Mouse (Mus musculus) stomach, embryonic 16.5 days (tissue): ENCODE measurements around the gene Tbcd. TPM values are rescaled to one million over a fixed set of nuclear protein-coding genes. Genes with fewer than 3 reads are reported as not detected.

Source experiments
- ATAC-seq: fragments of 200-750 bp; cut with Nextera tagmentation; 2 replicates; pipeline ENCODE4 v1.8.0; 2017; ENCODE audit warnings: moderate number of reproducible peaks, moderate TSS enrichment; ENCODE audit not compliant: insufficient read depth, low FRiP score
- H3K27ac ChIP-seq: fragments of 300-500 bp; sonication (generic); 2 replicates; pipeline ENCODE4 v1.5.1; 2014; ENCODE audit warnings: low read length
- H3K27me3 ChIP-seq: fragments of 300-500 bp; sonication (generic); 2 replicates; pipeline ENCODE4 v1.6.1; 2014; ENCODE audit warnings: low read length, control low read depth, mixed read lengths; ENCODE audit not compliant: control insufficient read depth, insufficient read depth
- H3K36me3 ChIP-seq: fragments of 300-500 bp; sonication (generic); 2 replicates; pipeline ENCODE4 v1.6.1; 2014; ENCODE audit warnings: low read length; ENCODE audit not compliant: control insufficient read depth, insufficient read depth
- H3K4me1 ChIP-seq: fragments of 300-500 bp; sonication (generic); 2 replicates; pipeline ENCODE4 v1.6.1; 2014; ENCODE audit warnings: low read length, control low read depth, mixed read lengths; ENCODE audit not compliant: control insufficient read depth, insufficient read depth
- H3K4me2 ChIP-seq: fragments of 300-500 bp; sonication (generic); 2 replicates; pipeline ENCODE4 v1.6.1; 2014; ENCODE audit warnings: low read depth, low read length, mixed read lengths
- H3K4me3 ChIP-seq: fragments of 300-500 bp; sonication (generic); replicated peaks from 2 replicates; pipeline ENCODE4 v1.5.1; 2014; ENCODE audit warnings: mild to moderate bottlenecking, low read length
- H3K9ac ChIP-seq: fragments of 300-500 bp; sonication (generic); 2 replicates; pipeline ENCODE4 v1.6.1; 2014; ENCODE audit warnings: low read length
- H3K9me3 ChIP-seq: fragments of 300-500 bp; sonication (generic); replicated peaks from 2 replicates; pipeline ENCODE4 v1.6.1; 2016; ENCODE audit warnings: low read length, control low read depth; ENCODE audit not compliant: control insufficient read depth
- WGBS: fragments of 180-500 bp; shearing (Covaris S2); extraction: QIAGEN DNeasy Blood & Tissue Kit; methylation state at CpG from one replicate; pipeline ENCODE4 v1.1.7; 2014; 5-methylcytosine and 5-hydroxymethylcytosine counted together
- polyA plus RNA-seq: library from polyadenylated mRNA; unstranded; fragments of >200 nt; fragmentation: Nextera tagmentation; extraction: Ambion mirVana; gene quantifications from 2 replicates; pipeline ENCODE4 v1.2.1, GENCODE M21; 2015

Tbcd gene
- polyA plus RNA-seq, 1 experiment from 2014 or later, result 42.2 TPM

GRCm38 (mm10) chr11:121457874-121458273 lies 6.1 kb downstream of the Tbcd start:
- H3K4me1 ChIP-seq, result peaks cover 4% of the 10 kb centered on the region; the same call in 1 of the 2 replicates
- 93% methylated on average over 3 of the region's 3 CpGs for WGBS
- no peaks in the 10 kb centered on the region for H3K9me3 ChIP-seq
- H3K27ac ChIP-seq, result no peak overlapping the region
- ATAC-seq, result no peak
- no peak overlapping the region for H3K4me2 ChIP-seq
- H3K27me3 ChIP-seq, result no peaks in the 10 kb centered on the region
- peaks cover 19% of the 10 kb centered on the region for H3K36me3 ChIP-seq
- no peak overlapping the region for H3K9ac ChIP-seq
- no peak overlapping the region for H3K4me3 ChIP-seq

GRCm38 (mm10) chr11:121467408-121467807 lies 15.7 kb downstream of the Tbcd start:
- H3K27ac ChIP-seq, result no peak overlapping the region
- H3K27me3 ChIP-seq, result no peaks in the 10 kb centered on the region
- no peak overlapping the region for H3K4me3 ChIP-seq
- ATAC-seq, result no peak
- WGBS, result 87% methylated on average over 6 of the region's 6 CpGs
- H3K9ac ChIP-seq, result no peak overlapping the region
- H3K9me3 ChIP-seq, result no peaks in the 10 kb centered on the region
- no peak overlapping the region for H3K4me2 ChIP-seq
- H3K4me1 ChIP-seq, result no peaks in the 10 kb centered on the region
- peaks cover 7% of the 10 kb centered on the region; the same call in 1 of the 2 replicates for H3K36me3 ChIP-seq

DNA sequence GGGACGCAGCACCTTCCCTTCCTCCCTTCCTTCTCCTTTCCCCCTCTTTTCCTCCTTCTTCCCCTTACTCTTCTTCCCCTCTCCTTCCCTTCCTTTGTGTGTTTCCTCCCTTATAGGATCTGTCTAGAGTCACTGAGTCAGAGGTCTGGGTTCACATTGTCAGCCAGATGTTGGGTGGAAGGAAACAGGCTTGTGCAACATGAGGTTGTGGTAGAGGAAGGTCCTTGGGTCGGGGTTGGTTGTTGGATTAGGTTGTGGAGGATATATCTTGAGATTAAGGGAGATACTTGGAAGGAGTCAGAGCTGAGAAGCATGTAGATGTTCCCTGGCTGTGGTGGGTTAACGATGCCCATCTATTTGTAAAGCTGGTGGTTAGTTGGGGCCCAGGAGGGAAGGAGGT lies 23.1 kb downstream of the Tbcd start:
- Histone ChIP-seq H3K27me3 (no peaks in the 10 kb centered on the region), H3K4me3 (no peak overlapping the region), H3K27ac (no peak overlapping the region), H3K9ac (no peak overlapping the region), H3K4me1 (no peaks in the 10 kb centered on the region), H3K4me2 (no peak overlapping the region), H3K36me3 (no peaks in the 10 kb centered on the region), H3K9me3 (no peaks in the 10 kb centered on the region)
- WGBS, result 66% methylated on average over 3 of the region's 3 CpGs
- no peak for ATAC-seq

DNA sequence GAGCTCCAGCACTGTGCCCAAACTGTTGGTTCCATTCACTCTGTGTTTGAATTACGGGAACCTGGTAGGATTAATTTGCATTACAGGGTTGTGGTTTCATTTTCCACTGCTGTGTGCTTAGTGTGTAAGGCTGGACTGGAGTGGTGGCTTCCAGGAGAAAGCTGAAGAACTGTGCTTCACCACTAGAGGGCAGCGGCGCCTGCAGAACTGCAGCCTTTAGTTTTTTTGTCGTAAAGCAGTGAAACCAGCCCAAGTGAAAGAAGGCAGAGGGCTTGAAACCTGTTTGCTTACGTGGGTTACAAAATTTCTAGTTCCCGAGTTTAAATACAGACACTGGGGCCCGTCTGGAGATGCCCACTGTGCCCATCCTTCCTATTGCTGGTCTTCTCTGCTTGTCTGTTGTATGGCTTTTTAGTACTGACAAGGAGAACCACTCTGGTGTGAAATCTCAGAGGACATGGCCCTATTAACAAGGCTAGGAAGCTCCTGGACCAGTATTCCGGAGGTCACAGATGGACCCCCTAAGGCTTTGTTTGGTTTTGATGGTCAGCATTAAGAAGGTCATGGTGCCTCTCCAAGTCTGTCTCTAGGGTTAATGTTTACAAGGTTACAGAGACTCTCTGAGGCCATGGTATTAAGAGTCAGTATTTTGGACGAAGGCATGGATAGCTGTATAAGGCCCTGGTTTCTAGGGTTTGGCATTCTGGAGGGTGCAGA lies 24.1 kb downstream of the Tbcd start:
- no peak overlapping the region for H3K27ac ChIP-seq
- peak overlapping the region; percentile 4; the same call in 1 of the 2 replicates for H3K9ac ChIP-seq
- H3K4me3 ChIP-seq, result no peak overlapping the region
- ATAC-seq, result peak; percentile 37; the same call in 1 of the 2 replicates
- no peaks in the 10 kb centered on the region for H3K9me3 ChIP-seq
- H3K27me3 ChIP-seq, result no peaks in the 10 kb centered on the region
- no peaks in the 10 kb centered on the region for H3K36me3 ChIP-seq
- 32% methylated on average over 9 of the region's 9 CpGs for WGBS
- no peak overlapping the region for H3K4me2 ChIP-seq
- H3K4me1 ChIP-seq, result no peaks in the 10 kb centered on the region

DNA sequence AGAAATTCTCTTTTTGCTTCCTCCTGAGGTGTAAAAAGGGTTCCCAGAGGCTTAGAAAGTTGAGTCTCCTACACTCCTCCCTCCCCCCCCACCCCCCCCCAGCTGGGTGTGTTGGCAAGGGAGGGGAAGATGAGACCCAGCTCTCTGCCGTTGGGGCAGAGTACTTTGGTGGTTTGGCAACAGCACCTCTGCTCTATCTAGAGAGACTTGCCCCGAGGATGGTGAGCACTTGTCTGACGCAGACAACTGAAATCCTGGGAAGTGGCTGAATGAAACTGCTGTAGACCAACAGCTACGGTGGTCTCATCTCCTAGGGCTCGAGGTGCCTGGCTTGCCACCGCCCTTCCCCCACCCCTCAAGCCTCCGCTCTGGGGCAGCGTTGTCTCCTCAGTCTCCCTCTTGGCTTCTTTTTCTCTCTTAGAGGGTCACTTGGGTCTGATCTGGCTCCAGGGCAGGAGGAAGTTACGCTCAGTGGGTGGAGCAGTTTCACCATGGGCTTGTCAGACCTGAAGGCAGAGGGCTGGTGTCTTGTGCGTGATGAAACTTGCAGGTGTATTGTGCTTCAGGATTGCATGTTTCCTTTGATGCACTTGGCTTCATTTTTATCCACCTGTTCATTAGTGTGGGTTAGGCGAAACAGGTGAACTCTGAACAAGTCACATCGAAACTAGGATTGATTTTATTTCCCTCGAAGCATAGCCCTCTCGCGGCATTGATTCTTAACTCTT lies 27.9 kb downstream of the Tbcd start:
- 0 out of 2 replicates have a peak overlapping the region, but pooled peaks have one; percentile 0 for H3K9ac ChIP-seq
- ATAC-seq, result 0 out of 2 replicates have a peak, but pooled peaks have one; percentile 35
- H3K4me1 ChIP-seq, result no peaks in the 10 kb centered on the region
- no peaks in the 10 kb centered on the region for H3K36me3 ChIP-seq
- no peak overlapping the region for H3K4me2 ChIP-seq
- H3K4me3 ChIP-seq, result no peak overlapping the region
- no peaks in the 10 kb centered on the region for H3K9me3 ChIP-seq
- H3K27ac ChIP-seq, result peak overlapping the region; percentile 84
- H3K27me3 ChIP-seq, result no peaks in the 10 kb centered on the region
- 82% methylated on average over 15 of the region's 15 CpGs for WGBS

DNA sequence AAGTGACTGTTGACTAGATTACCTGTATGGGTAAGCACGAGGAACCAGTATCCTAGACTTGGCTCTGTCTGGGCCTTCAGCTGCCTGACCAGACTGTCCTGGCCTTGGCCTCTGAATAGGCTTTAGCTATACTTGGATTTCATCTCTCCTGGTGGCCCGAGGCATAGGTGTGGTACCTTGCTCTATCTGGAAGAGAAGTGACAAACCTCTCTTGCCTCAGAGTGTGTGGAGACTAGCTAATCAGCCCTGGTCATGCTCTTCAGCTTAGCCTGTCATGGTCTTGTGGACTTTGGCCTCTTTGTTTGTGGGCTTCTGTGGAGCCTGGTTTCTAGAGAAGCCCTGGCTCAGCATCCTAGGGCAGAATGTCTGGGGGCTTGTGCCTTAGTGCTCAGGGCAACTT lies 29.4 kb downstream of the Tbcd start:
- Histone ChIP-seq H3K9ac (no peak overlapping the region), H3K36me3 (no peaks in the 10 kb centered on the region), H3K4me2 (no peak overlapping the region), H3K4me1 (no peaks in the 10 kb centered on the region), H3K27ac (peak overlapping the region; percentile 21; the same call in 1 of the 2 replicates), H3K27me3 (no peaks in the 10 kb centered on the region), H3K9me3 (no peaks in the 10 kb centered on the region), H3K4me3 (no peak overlapping the region)
- ATAC-seq, result no peak
- WGBS, result 82% methylated on average over 2 of the region's 2 CpGs

DNA sequence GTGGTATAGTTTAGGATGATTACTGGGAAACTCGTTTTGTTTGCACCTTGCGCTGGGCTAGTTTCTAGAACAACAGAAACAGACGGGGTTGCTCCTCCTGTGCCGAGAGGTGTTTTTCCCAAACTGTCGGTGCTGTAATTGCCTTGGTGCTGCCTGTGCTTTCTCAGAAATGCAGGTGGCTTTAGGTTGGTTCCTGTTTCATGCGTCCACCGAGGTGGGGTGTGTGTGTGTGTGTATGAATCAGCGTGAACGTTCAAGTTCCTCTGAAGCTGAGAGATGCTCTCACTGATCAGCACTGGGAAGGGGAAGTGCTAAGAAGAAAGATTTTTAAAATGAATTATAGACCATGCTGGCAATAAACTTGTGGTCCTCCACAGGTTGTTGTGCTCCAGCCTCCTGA lies 34.1 kb downstream of the Tbcd start:
- no peaks in the 10 kb centered on the region for H3K36me3 ChIP-seq
- H3K4me1 ChIP-seq, result no peaks in the 10 kb centered on the region
- peak overlapping the region; percentile 23; the same call in 1 of the 2 replicates for H3K9ac ChIP-seq
- H3K4me2 ChIP-seq, result no peak overlapping the region
- H3K27ac ChIP-seq, result peak overlapping the region; percentile 77
- 63% methylated on average over 9 of the region's 9 CpGs for WGBS
- no peaks in the 10 kb centered on the region for H3K9me3 ChIP-seq
- no peaks in the 10 kb centered on the region for H3K27me3 ChIP-seq
- ATAC-seq, result no peak
- H3K4me3 ChIP-seq, result no peak overlapping the region

DNA sequence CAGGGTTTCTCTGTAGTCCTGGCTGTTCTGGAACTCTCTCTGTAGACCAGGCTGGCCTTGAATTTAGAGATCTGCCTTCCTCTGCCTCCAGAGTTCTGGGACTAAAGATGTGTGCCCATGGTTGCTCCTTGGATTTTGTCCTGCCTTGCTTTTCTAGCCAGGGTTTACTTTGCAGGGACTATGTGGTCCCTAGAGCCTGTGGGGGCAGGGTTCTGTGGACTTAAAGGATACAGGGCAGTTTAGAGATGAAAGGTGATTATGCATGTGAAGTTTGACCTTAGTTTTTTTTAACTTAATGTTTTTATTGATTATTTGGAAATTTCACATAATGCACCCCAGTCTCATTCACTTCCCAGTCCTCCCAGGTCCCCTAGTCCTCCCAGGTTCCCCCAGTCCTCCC lies 38.9 kb downstream of the Tbcd start:
- H3K9ac ChIP-seq, result no peak overlapping the region

DNA sequence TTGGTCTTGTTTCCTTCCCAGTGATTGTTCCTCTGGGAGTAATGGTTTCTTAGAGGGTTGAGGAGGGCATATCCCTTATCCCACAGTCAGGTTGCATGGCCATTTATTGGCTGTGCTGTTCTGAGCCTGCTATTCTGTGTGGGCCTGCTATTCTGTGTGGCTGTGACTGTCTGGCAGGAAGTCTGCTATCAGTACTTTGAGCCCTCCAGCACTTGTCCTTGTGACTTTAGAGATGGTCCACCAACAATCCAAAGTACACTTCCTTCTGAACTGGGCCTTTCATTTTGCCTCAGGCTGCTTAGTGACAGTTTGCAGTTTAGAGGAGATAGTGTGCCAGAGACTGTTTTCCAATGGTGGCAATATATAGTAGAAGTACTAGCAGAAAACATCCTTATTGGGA lies 48.8 kb downstream of the Tbcd start:
- Histone ChIP-seq H3K27ac (no peak overlapping the region), H3K9ac (no peak overlapping the region), H3K27me3 (no peaks in the 10 kb centered on the region), H3K36me3 (peaks cover 5% of the 10 kb centered on the region; the same call in 1 of the 2 replicates), H3K4me1 (no peaks in the 10 kb centered on the region), H3K9me3 (no peaks in the 10 kb centered on the region), H3K4me2 (no peak overlapping the region), H3K4me3 (no peak overlapping the region)
- ATAC-seq, result no peak

More for the DNA sequence above, 38.9 kb downstream of the Tbcd start:
- Histone ChIP-seq H3K27ac (no peak overlapping the region), H3K4me3 (no peak overlapping the region), H3K9me3 (no peaks in the 10 kb centered on the region), H3K4me2 (no peak overlapping the region), H3K36me3 (no peaks in the 10 kb centered on the region), H3K27me3 (no peaks in the 10 kb centered on the region), H3K4me1 (no peaks in the 10 kb centered on the region)
- no peak for ATAC-seq
